Mouse (Mus musculus): Measurements from ENCODE around the gene Epb41l4b. TPM values are rescaled to one million over a fixed set of nuclear protein-coding genes. Genes with fewer than 3 reads are reported as not detected.

Epb41l4b gene
- polyA plus RNA-seq, 1 experiment from 2014 or later = 8.4 TPM

- Histone ChIP-seq H3K4me1 (ENCODE audit: insufficient read depth) (peaks cover 5% of the 10 kb centered on the region), H3K36me3 (replicated peaks; ENCODE audit: insufficient read depth, low read length) (no peaks in the 10 kb centered on the region), H3K9me3 (ENCODE audit: low read length) (no peaks in the 10 kb centered on the region), H3K4me2 (ENCODE audit: low read depth, low read length) (no peak overlapping the region), H3K4me3 (ENCODE audit: low read depth, low read length) (no peak overlapping the region), H3K9ac (replicated peaks) (no peak overlapping the region), H3K27me3 (ENCODE audit: insufficient read depth, low read length) (peaks cover 24% of the 10 kb centered on the region), H3K27ac (ENCODE audit: low read depth) (no peak overlapping the region)
- DNase-seq (no peak), ATAC-seq (no peak)
- 53% methylated on average over 2 of the region's 2 CpGs for WGBS (ENCODE audit: insufficient replicate concordance)
- TF ChIP-seq EP300 (IDR thresholded peaks at IDR 0.05; ENCODE audit: low read depth) = no peak
- no peak for TF ChIP-seq CTCF (IDR thresholded peaks at IDR 0.05; ENCODE audit: low read depth)
Measured at GRCm38 (mm10) chr4:56991951-56992350, 151.3 kb downstream of the Epb41l4b start.

DNA sequence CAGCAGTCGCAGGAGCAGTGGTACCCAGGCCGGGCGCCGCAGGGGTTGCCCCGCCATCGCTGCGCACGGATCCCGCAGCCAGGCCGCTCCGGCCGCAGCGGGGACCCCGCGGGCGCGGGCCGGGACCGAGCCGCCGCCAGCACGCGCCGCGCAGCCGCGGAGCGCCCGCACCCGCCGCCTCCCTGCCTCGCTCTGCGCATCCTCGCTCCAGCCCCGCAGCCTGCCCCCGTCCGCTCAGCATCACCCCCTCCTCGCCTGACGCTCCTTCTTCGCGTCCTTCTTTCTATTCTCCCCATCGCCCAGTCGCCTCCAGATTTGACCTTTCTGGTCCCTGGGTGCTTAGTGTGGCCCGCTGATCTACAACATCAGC, 153.0 kb downstream of the Epb41l4b start, which contains the start of gene Frrs1l:
TSS of gene Frrs1l (minus strand) at position 177 of the 370 bp plus-strand sequence.
- peak within 1 kb of the TSS; percentile 71 for H3K4me2 ChIP-seq (ENCODE audit: low read depth, low read length)
- H3K9me3 ChIP-seq (ENCODE audit: low read length) = no peaks in the 10 kb centered on the region
- ATAC-seq (no peak), DNase-seq (no peak)
- peak within 1 kb of the TSS; percentile 48 for H3K4me3 ChIP-seq (ENCODE audit: low read depth, low read length)
- TF ChIP-seq EP300 (IDR thresholded peaks at IDR 0.05; ENCODE audit: low read depth) (no peak), CTCF (IDR thresholded peaks at IDR 0.05; ENCODE audit: low read depth) (no peak)
- peaks cover 24% of the 10 kb centered on the region for H3K27me3 ChIP-seq (ENCODE audit: insufficient read depth, low read length)
- WGBS (ENCODE audit: insufficient replicate concordance) = 2% methylated on average over 15 of the region's 44 CpGs
- H3K9ac ChIP-seq (replicated peaks) = no peak within 1 kb of the TSS
- no peak within 1 kb of the TSS for H3K27ac ChIP-seq (ENCODE audit: low read depth)
- H3K36me3 ChIP-seq (replicated peaks; ENCODE audit: insufficient read depth, low read length) = no peaks in the 10 kb centered on the region
- H3K4me1 ChIP-seq (ENCODE audit: insufficient read depth) = peaks cover 5% of the 10 kb centered on the region

- Histone ChIP-seq H3K4me1 (ENCODE audit: insufficient read depth) (peaks cover 5% of the 10 kb centered on the region), H3K27ac (ENCODE audit: low read depth) (no peak overlapping the region), H3K9ac (replicated peaks) (no peak overlapping the region), H3K4me3 (ENCODE audit: low read depth, low read length) (peak overlapping the region; percentile 48), H3K36me3 (replicated peaks; ENCODE audit: insufficient read depth, low read length) (no peaks in the 10 kb centered on the region), H3K27me3 (ENCODE audit: insufficient read depth, low read length) (peaks cover 24% of the 10 kb centered on the region), H3K9me3 (ENCODE audit: low read length) (no peaks in the 10 kb centered on the region), H3K4me2 (ENCODE audit: low read depth, low read length) (peak overlapping the region; percentile 71)
- DNase-seq (no peak), ATAC-seq (no peak)
- TF ChIP-seq CTCF (IDR thresholded peaks at IDR 0.05; ENCODE audit: low read depth) (no peak), EP300 (IDR thresholded peaks at IDR 0.05; ENCODE audit: low read depth) (no peak)
- 8% methylated on average over 44 of the region's 45 CpGs for WGBS (ENCODE audit: insufficient replicate concordance)
Measured at GRCm38 (mm10) chr4:56989431-56990214, 153.6 kb downstream of the Epb41l4b start.

GRCm38 (mm10) chr4:56965586-56966179, 177.6 kb downstream of the Epb41l4b start:
- TF ChIP-seq EP300 (IDR thresholded peaks at IDR 0.05; ENCODE audit: low read depth) (no peak), CTCF (IDR thresholded peaks at IDR 0.05; ENCODE audit: low read depth) (no peak)
- H3K27me3 ChIP-seq (ENCODE audit: insufficient read depth, low read length) = no peaks in the 10 kb centered on the region
- DNase-seq = no peak
- no peak overlapping the region for H3K27ac ChIP-seq (ENCODE audit: low read depth)
- H3K9ac ChIP-seq (replicated peaks) = no peak overlapping the region
- H3K9me3 ChIP-seq (ENCODE audit: low read length) = no peaks in the 10 kb centered on the region
- no peak overlapping the region for H3K4me3 ChIP-seq (ENCODE audit: low read depth, low read length)
- no peaks in the 10 kb centered on the region for H3K4me1 ChIP-seq (ENCODE audit: insufficient read depth)
- no peaks in the 10 kb centered on the region for H3K36me3 ChIP-seq (replicated peaks; ENCODE audit: insufficient read depth, low read length)
- ATAC-seq = no peak
- no peak overlapping the region for H3K4me2 ChIP-seq (ENCODE audit: low read depth, low read length)
- WGBS (ENCODE audit: insufficient replicate concordance) = 39% methylated on average over 7 of the region's 7 CpGs

GRCm38 (mm10) chr4:56963687-56964086, 179.6 kb downstream of the Epb41l4b start:
- Histone ChIP-seq H3K27me3 (ENCODE audit: insufficient read depth, low read length) (no peaks in the 10 kb centered on the region), H3K4me3 (ENCODE audit: low read depth, low read length) (no peak overlapping the region), H3K9me3 (ENCODE audit: low read length) (no peaks in the 10 kb centered on the region), H3K27ac (ENCODE audit: low read depth) (no peak overlapping the region), H3K9ac (replicated peaks) (no peak overlapping the region), H3K36me3 (replicated peaks; ENCODE audit: insufficient read depth, low read length) (no peaks in the 10 kb centered on the region), H3K4me2 (ENCODE audit: low read depth, low read length) (no peak overlapping the region), H3K4me1 (ENCODE audit: insufficient read depth) (no peaks in the 10 kb centered on the region)
- DNase-seq (no peak), ATAC-seq (no peak)
- TF ChIP-seq EP300 (IDR thresholded peaks at IDR 0.05; ENCODE audit: low read depth) (no peak), CTCF (IDR thresholded peaks at IDR 0.05; ENCODE audit: low read depth) (no peak)
- WGBS (ENCODE audit: insufficient replicate concordance) = 80% methylated on average over 6 of the region's 6 CpGs

GRCm38 (mm10) chr4:56961320-56961925, 181.8 kb downstream of the Epb41l4b start:
- Histone ChIP-seq H3K4me1 (ENCODE audit: insufficient read depth) (no peaks in the 10 kb centered on the region), H3K4me2 (ENCODE audit: low read depth, low read length) (no peak overlapping the region), H3K27me3 (ENCODE audit: insufficient read depth, low read length) (no peaks in the 10 kb centered on the region), H3K36me3 (replicated peaks; ENCODE audit: insufficient read depth, low read length) (no peaks in the 10 kb centered on the region), H3K4me3 (ENCODE audit: low read depth, low read length) (no peak overlapping the region), H3K9ac (replicated peaks) (no peak overlapping the region), H3K27ac (ENCODE audit: low read depth) (no peak overlapping the region), H3K9me3 (ENCODE audit: low read length) (no peaks in the 10 kb centered on the region)
- WGBS (ENCODE audit: insufficient replicate concordance) = 74% methylated on average over 12 of the region's 12 CpGs
- ATAC-seq (no peak), DNase-seq (no peak)
- TF ChIP-seq EP300 (IDR thresholded peaks at IDR 0.05; ENCODE audit: low read depth) (no peak), CTCF (IDR thresholded peaks at IDR 0.05; ENCODE audit: low read depth) (no peak)
